Mouse (Mus musculus): ENCODE measurements around the gene Hnf1a.

GRCm38 (mm10) chr5:115011217-115011518, 40.3 kb upstream of the Hnf1a start:
- TF ChIP-seq CTCF (IDR thresholded peaks at IDR 0.05; ENCODE audit: low read depth) (no peak), EP300 (optimal IDR thresholded peaks at IDR 0.05) (no peak)

All from stomach, postnatal 0 days (tissue).